Mouse (Mus musculus): Measurements from ENCODE around the gene Prkcd.

GRCm38 (mm10) chr14:30654691-30655228, 28.8 kb upstream of the Prkcd start:
- TF ChIP-seq CTCF (IDR thresholded peaks at IDR 0.05; ENCODE audit: low read depth) (no peak), EP300 (IDR thresholded peaks at IDR 0.05; ENCODE audit: low read depth) (no peak)

Measured in liver, embryonic 14.5 days (tissue).